Mouse (Mus musculus) T-helper 2 cell (primary cell): Measurements from ENCODE around the gene Myh7.

Source experiments
- in situ Hi-C: fragments of 300-600 bp; cut with MboI, MseI; formaldehyde crosslinking; loops from one replicate; pipeline ENCODE4 v1.15.1; 2025; ENCODE audit warnings: high pct_unique_total_duplicates

The Myh7 gene

GRCm38 (mm10) chr14:54944939-54945338 lies 49.5 kb downstream of the Myh7 start:
- in situ Hi-C loops, result no loop called here

DNA sequence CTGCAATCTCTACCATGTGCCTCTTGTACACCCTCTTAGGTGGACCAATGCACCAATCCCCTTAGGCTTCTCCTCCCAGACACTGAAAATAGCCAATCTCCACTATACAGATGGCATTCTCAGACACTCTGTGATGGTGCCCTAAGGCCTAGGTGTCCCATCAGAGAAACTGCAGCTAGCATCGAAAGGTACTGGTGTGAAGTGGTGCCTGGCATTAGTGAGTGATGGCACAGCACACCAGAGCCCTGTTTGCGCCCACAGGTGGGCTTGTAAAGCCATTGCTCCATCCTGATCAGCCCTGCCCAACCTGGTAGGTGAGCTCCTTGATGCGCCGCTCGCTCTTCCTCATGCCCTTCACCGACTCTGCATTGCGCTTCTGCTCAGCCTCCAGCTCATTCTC lies 50.5 kb downstream of the Myh7 start:
- in situ Hi-C loops, result no loop called here

GRCm38 (mm10) chr14:54942479-54942878 lies 51.9 kb downstream of the Myh7 start:
- in situ Hi-C loops, result no loop called here

GRCm38 (mm10) chr14:54941024-54941978 lies 53.1 kb downstream of the Myh7 start:
- in situ Hi-C loops, result no loop called here

- in situ Hi-C loops, result no loop called here
These were observed 54.3 kb downstream of the Myh7 start for GRCm38 (mm10) chr14:54940176-54940530.

GRCm38 (mm10) chr14:54939434-54940175 lies 54.8 kb downstream of the Myh7 start:
- in situ Hi-C loops, result no loop called here

- in situ Hi-C loops, result no loop called here
These were observed 55.8 kb downstream of the Myh7 start for GRCm38 (mm10) chr14:54938431-54939219.

DNA sequence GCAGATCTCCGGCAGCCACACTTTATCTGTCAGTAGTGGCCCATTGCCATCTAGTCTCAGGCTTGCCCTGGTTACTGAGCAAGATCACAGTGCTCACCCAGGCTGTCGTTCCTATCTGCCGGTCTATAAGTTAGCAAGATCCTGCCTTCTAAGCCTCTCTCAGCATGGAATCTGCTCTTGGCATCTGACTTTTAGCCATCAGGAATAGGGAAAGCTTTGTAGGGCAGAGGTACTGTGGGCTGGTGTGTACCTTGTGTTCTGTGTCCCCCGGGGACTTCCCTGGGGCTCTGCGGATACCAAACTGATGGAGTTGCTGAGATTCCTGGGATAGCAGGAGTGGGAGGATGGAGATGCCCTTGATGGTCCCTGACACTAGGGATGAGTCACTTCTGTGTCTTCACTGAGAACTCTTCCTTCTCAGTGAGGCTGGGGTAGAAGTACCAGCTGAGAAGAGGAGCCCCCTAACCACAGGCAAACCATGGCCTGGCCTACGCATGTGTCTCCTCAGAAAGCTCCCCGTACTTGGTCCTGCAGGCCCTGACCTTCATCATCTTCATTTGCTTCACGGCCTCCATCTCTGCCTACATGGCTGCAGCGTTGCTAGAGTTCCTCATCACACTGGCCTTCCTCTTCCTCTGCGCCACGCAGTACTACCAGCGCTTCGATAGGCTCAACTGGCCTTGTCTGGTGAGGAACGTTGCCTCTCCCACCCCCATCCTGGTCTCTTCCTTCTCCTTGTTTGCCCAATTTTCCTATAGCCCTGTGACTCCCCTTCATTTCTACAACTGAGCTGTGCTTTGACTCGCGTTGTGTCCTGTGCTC lies 56.9 kb downstream of the Myh7 start:
- in situ Hi-C loops, result no loop called here

DNA sequence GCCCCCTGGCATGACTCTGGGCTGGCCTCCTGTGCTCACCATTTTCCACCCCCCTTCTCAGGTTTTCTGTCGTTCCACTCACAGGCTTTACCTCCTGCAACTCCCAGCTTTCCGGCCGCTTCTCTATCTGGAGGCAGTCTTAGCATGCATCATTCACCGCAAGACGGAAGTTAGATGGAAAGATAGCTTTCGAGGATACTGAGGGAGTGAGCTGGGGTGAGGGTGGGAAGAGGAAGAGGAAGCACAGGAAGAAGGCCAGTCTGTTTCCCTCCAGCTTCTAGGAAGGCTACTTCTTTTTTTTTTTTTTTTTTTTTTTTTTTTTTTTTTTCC lies 57.6 kb downstream of the Myh7 start:
- in situ Hi-C loops, result no loop called here

GRCm38 (mm10) chr14:54935904-54936830 lies 58.3 kb downstream of the Myh7 start, which contains the start of gene Cmtm5:
Gene Cmtm5, plus strand, starts transcription at chr14:54936261.
- in situ Hi-C loops, result no loop called here

DNA sequence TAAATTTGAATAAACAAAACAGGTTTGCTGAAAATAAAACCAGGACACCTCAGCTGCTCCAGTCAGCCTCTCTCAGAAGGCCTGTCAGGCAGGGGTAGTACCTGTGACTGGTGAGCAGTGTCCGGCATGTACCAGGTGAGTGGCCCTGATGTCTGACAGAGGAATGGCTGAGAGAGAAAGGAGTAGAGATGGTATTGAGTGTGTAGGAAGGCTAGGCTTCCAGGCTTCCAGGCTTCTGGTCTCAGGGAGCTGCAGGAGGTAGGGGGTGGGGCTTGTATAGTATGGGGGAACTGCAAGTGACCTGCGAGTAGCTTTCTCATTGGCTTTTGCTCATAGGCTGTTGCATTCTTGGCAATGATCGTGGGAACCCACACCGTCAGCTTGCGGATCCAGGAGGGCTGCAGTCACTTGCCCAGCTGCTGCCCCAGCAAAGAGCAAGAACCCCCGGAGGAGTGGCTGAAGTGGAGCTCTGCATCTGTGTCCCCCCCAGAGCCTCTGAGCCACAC lies 61.7 kb downstream of the Myh7 start, which contains the start of gene Il25:
Gene Il25 (plus strand): TSS at position 51 of the 506 bp plus-strand sequence.
- in situ Hi-C loops, result no loop called here

GRCm38 (mm10) chr14:54930431-54930830 lies 64.0 kb downstream of the Myh7 start:
- in situ Hi-C loops, result no loop called here

DNA sequence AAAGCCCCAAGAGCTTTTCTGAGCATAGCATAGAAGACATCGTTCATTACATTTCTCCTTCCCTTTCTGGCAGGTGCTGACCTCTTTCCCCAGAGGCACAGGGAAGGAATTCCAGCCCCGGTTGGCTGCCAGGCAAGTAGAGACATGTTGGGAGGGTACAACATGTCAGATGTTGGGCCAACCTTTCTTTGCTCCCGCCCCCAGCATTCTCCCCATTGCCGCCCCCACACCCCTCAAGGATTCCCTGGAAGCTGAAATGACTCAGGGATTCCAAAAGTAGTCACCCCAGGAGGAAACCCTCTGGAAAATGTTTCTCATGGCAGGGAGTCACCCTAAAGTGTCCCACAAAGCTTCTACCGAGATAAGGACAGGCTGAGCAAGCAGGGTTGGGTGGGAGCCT lies 64.6 kb downstream of the Myh7 start:
- in situ Hi-C loops, result no loop called here

GRCm38 (mm10) chr14:54927296-54927695 lies 67.1 kb downstream of the Myh7 start:
- in situ Hi-C loops, result no loop called here

DNA sequence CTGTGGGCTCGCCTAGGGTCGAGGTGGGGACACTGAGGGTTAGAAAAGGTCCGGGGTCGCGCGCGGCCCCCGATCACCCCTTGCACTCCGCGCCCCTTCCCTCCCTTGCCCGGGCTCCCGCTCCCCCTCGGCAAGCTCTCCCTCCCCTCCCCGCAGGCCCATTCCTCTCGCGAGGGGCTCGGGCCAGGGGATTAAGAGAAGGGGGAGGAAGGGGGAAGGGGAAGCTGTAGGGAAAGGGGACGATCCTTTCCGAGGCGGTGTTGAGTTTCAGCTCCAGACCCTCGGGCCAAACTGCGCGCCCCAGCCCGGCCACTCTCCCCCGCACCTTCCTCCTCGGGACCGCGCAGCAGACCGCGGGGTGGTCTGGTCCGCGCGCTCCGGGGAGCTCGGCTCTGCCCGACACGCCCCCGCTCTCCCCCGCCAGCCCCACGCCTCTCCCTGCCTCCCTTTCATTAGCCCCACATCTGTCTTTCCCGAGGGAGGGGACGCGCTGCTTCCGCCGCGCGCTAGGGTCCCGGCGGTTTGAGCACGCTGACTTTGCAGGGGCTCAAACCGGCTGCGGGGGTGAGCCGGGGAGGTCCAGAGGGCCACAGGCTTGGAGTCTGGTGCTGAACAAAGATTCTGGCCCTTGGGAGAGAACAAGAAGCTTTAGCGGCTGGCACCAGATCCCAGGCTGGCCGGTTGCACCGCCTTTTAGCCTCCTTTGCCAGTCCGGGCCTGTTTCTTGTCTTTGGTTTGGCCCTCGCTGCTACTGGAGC lies 67.8 kb downstream of the Myh7 start:
- in situ Hi-C loops, result no loop called here

- in situ Hi-C loops, result no loop called here
These were observed 68.8 kb downstream of the Myh7 start, which contains the start of gene Efs for GRCm38 (mm10) chr14:54925349-54926342. Gene Efs, minus strand, starts transcription at chr14:54926126.

DNA sequence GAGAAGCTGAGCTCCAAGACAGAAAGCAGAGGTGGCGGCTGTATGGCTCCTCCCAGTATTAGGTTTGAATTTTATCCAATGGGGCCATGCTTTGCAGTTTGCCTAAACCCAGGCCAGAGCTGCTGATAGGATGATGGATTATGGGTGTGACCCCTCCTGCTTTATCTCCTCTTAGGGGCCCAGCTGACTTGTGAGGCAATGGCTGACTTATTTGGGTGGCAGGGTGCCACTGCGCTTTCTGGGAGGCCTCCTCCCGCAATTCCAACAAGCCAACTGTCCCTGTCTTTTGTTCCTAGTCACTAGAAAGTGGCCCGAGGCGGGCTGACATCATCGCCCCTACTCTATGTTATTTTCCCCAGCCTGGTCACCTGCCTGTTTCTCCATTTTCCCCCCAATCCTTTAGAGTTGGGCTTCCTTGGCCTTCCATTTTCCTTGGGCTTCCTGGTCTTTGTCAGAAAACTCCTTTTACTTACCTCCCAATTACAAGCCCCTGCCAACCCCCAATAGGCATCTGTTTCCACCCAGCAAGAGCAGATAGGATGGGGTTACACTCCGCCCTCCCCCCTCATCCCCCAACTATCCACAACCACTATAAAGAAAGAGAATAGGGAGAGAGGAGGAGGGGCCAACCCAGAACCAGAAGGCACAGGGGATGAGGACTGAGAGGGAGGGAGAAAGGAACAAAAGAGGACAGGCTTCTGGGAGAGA lies 69.6 kb downstream of the Myh7 start:
- in situ Hi-C loops, result loop anchor here (5.0 kb wide), 1 partner anchor 73 kb away; no protein-coding TSS in a partner anchor
